Mouse (Mus musculus): Measurements from ENCODE around the gene Ubxn2a. TPM values are rescaled to one million over a fixed set of nuclear protein-coding genes. Genes with fewer than 3 reads are reported as not detected.

Ubxn2a gene
- total RNA-seq, 4 experiments from 2014 or later = 51.3 to 64.0 (median 57.8) TPM

GRCm38 (mm10) chr12:4836959-4837358, 70.5 kb downstream of the Ubxn2a start:
- no peak for DNase-seq (ENCODE audit: low spot score in 2 of 2)

Other genes with a start within 250 kb of the Ubxn2a start
- gene Fam228a, start 169.3 kb downstream of the Ubxn2a start, total RNA-seq (2022) = 1 to 10 TPM; 1.6 to 2.9 (median 2.1) TPM
- 10 to 100 TPM; 11.6 to 17.1 (median 13.1) TPM for gene Pfn4, start 138.7 kb downstream of the Ubxn2a start, total RNA-seq (2022)
- gene Fam228b, start 138.4 kb downstream of the Ubxn2a start, total RNA-seq (2022) = 10 to 100 TPM; 17.6 to 20.0 (median 19.1) TPM
- gene Sf3b6, start 90.2 kb downstream of the Ubxn2a start, total RNA-seq (2022) = 10 to 100 TPM; 69.8 to 92.7 (median 81.2) TPM
- 10 to 100 TPM; 31.7 to 41.8 (median 39.3) TPM for gene Fkbp1b, start 66.1 kb downstream of the Ubxn2a start, total RNA-seq (2022)
- 10 to 100 TPM; 10.8 to 16.3 (median 13.0) TPM for gene Wdcp, start 64.4 kb downstream of the Ubxn2a start, total RNA-seq (2022)
- gene Mfsd2b, start 33.3 kb downstream of the Ubxn2a start, total RNA-seq (2022) = under 1 TPM; 0.66 to 0.89 (median 0.77) TPM
- 10 to 100 TPM; 30.1 to 35.9 (median 33.0) TPM for gene Atad2b, start 9.6 kb upstream of the Ubxn2a start, total RNA-seq (2022)

All from left cerebral cortex, adult 8-10 months (tissue).